Mouse (Mus musculus): ENCODE data around the gene Cpox. TPM values are rescaled to one million over a fixed set of nuclear protein-coding genes. Genes with fewer than 3 reads are reported as not detected.
"Not testable (repeated sequence)": the region's sequence is repeated elsewhere in the genome, so short reads cannot be mapped to it uniquely, and the experiment has no call there.

Gene Cpox
- polyA plus RNA-seq, 1 experiment: 13.9 TPM

GRCm38 (mm10) chr16:58638689-58639175, 31.4 kb upstream of the Cpox start, which contains the start of gene E330017A01Rik:
Gene E330017A01Rik, minus strand, starts transcription at chr16:58638739.
- no peak for DNase-seq (ENCODE audit: low read depth)
- TF ChIP-seq CTCF (IDR thresholded peaks at IDR 0.05; ENCODE audit: borderline replicate concordance, extremely low read depth, insufficient read depth, insufficient read length): no peak
- TF ChIP-seq POLR2A (IDR thresholded peaks at IDR 0.05; ENCODE audit: borderline replicate concordance, extremely low read depth, insufficient read depth, insufficient read length, poor library complexity, severe bottlenecking): no peak

- DNase-seq (ENCODE audit: low read depth): no peak
Observed at GRCm38 (mm10) chr16:58649979-58650378, 20.1 kb upstream of the Cpox start.

GRCm38 (mm10) chr16:58655751-58656150, 14.3 kb upstream of the Cpox start:
- no peak for DNase-seq (ENCODE audit: low read depth)
- no peak for TF ChIP-seq POLR2A (IDR thresholded peaks at IDR 0.05; ENCODE audit: borderline replicate concordance, extremely low read depth, insufficient read depth, insufficient read length, poor library complexity, severe bottlenecking)
- no peak for TF ChIP-seq CTCF (IDR thresholded peaks at IDR 0.05; ENCODE audit: borderline replicate concordance, extremely low read depth, insufficient read depth, insufficient read length)

More at GRCm38 (mm10) chr16:58649979-58650378, 20.1 kb upstream of the Cpox start:
- TF ChIP-seq CTCF (IDR thresholded peaks at IDR 0.05; ENCODE audit: borderline replicate concordance, extremely low read depth, insufficient read depth, insufficient read length): no peak
- no peak for TF ChIP-seq POLR2A (IDR thresholded peaks at IDR 0.05; ENCODE audit: borderline replicate concordance, extremely low read depth, insufficient read depth, insufficient read length, poor library complexity, severe bottlenecking)

- no peak for DNase-seq (ENCODE audit: low read depth)
- TF ChIP-seq CTCF (IDR thresholded peaks at IDR 0.05; ENCODE audit: borderline replicate concordance, extremely low read depth, insufficient read depth, insufficient read length): no peak
- no peak for TF ChIP-seq POLR2A (IDR thresholded peaks at IDR 0.05; ENCODE audit: borderline replicate concordance, extremely low read depth, insufficient read depth, insufficient read length, poor library complexity, severe bottlenecking)
Observed at GRCm38 (mm10) chr16:58656526-58656925, 13.6 kb upstream of the Cpox start.

GRCm38 (mm10) chr16:58658668-58659067, 11.4 kb upstream of the Cpox start:
- no peak for DNase-seq (ENCODE audit: low read depth)
- no peak for TF ChIP-seq POLR2A (IDR thresholded peaks at IDR 0.05; ENCODE audit: borderline replicate concordance, extremely low read depth, insufficient read depth, insufficient read length, poor library complexity, severe bottlenecking)
- no peak for TF ChIP-seq CTCF (IDR thresholded peaks at IDR 0.05; ENCODE audit: borderline replicate concordance, extremely low read depth, insufficient read depth, insufficient read length)

GRCm38 (mm10) chr16:58661826-58662225, 8.3 kb upstream of the Cpox start:
- TF ChIP-seq POLR2A (IDR thresholded peaks at IDR 0.05; ENCODE audit: borderline replicate concordance, extremely low read depth, insufficient read depth, insufficient read length, poor library complexity, severe bottlenecking): no peak
- TF ChIP-seq CTCF (IDR thresholded peaks at IDR 0.05; ENCODE audit: borderline replicate concordance, extremely low read depth, insufficient read depth, insufficient read length): no peak
- DNase-seq (ENCODE audit: low read depth): no peak

- no peak for TF ChIP-seq CTCF (IDR thresholded peaks at IDR 0.05; ENCODE audit: borderline replicate concordance, extremely low read depth, insufficient read depth, insufficient read length)
- no peak for TF ChIP-seq POLR2A (IDR thresholded peaks at IDR 0.05; ENCODE audit: borderline replicate concordance, extremely low read depth, insufficient read depth, insufficient read length, poor library complexity, severe bottlenecking)
Observed at GRCm38 (mm10) chr16:58662287-58662791, 7.8 kb upstream of the Cpox start.

GRCm38 (mm10) chr16:58663021-58663420, 7.1 kb upstream of the Cpox start:
- peak; percentile 52 for DNase-seq (ENCODE audit: low read depth)
- TF ChIP-seq CTCF (IDR thresholded peaks at IDR 0.05; ENCODE audit: borderline replicate concordance, extremely low read depth, insufficient read depth, insufficient read length): no peak
- TF ChIP-seq POLR2A (IDR thresholded peaks at IDR 0.05; ENCODE audit: borderline replicate concordance, extremely low read depth, insufficient read depth, insufficient read length, poor library complexity, severe bottlenecking): no peak

More at GRCm38 (mm10) chr16:58662287-58662791, 7.8 kb upstream of the Cpox start:
- no peak for DNase-seq (ENCODE audit: low read depth)

GRCm38 (mm10) chr16:58663816-58664215, 6.3 kb upstream of the Cpox start:
- DNase-seq (ENCODE audit: low read depth): no peak
- TF ChIP-seq CTCF (IDR thresholded peaks at IDR 0.05; ENCODE audit: borderline replicate concordance, extremely low read depth, insufficient read depth, insufficient read length): no peak
- TF ChIP-seq POLR2A (IDR thresholded peaks at IDR 0.05; ENCODE audit: borderline replicate concordance, extremely low read depth, insufficient read depth, insufficient read length, poor library complexity, severe bottlenecking): no peak

GRCm38 (mm10) chr16:58665137-58665536, 5.0 kb upstream of the Cpox start:
- DNase-seq (ENCODE audit: low read depth): not testable (repeated sequence)

- not testable (repeated sequence) for DNase-seq (ENCODE audit: low read depth)
Observed at GRCm38 (mm10) chr16:58666681-58667080, 3.4 kb upstream of the Cpox start.

- TF ChIP-seq CTCF (IDR thresholded peaks at IDR 0.05; ENCODE audit: borderline replicate concordance, extremely low read depth, insufficient read depth, insufficient read length): no peak
- no peak for TF ChIP-seq POLR2A (IDR thresholded peaks at IDR 0.05; ENCODE audit: borderline replicate concordance, extremely low read depth, insufficient read depth, insufficient read length, poor library complexity, severe bottlenecking)
- no peak for DNase-seq (ENCODE audit: low read depth)
Observed at GRCm38 (mm10) chr16:58668586-58668985, 1.5 kb upstream of the Cpox start.

GRCm38 (mm10) chr16:58669264-58669663, 828 bp upstream of the Cpox start:
- peak; percentile 15 for DNase-seq (ENCODE audit: low read depth)
- no peak for TF ChIP-seq POLR2A (IDR thresholded peaks at IDR 0.05; ENCODE audit: borderline replicate concordance, extremely low read depth, insufficient read depth, insufficient read length, poor library complexity, severe bottlenecking)
- TF ChIP-seq CTCF (IDR thresholded peaks at IDR 0.05; ENCODE audit: borderline replicate concordance, extremely low read depth, insufficient read depth, insufficient read length): no peak
